Mouse (Mus musculus): ENCODE data around the gene Mmp2. TPM values are rescaled to one million over a fixed set of nuclear protein-coding genes. Genes with fewer than 3 reads are reported as not detected.
"Not testable (repeated sequence)": the region's sequence is repeated elsewhere in the genome, so short reads cannot be mapped to it uniquely, and the experiment has no call there.

The Mmp2 gene
- total RNA-seq, 1 experiment: 54.8 TPM

DNA sequence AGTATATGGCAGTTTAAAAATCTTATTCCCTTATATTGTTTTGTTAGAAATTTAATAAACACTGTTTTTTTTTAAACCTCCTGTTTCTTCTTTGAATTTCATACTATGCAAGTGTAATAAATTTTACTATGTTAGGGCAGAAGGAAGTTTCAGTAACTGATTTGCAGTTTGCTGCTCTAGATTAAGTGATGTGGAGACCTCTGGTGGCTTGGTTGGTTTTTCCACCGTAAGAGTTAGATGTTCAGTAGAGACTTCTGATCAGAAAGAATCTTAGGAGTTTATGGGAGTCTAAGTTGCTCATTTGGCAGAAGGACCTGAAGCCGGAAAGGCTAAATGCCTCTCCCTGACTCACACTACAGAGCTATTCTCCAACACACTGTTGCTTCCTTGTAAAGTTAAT lies 56.7 kb downstream of the Mmp2 start:
- Histone ChIP-seq H3K27ac (ENCODE audit: insufficient read depth, low read depth, low read length, poor library complexity, severe bottlenecking) (no peak overlapping the region), H3K9me3 (ENCODE audit: control insufficient read depth, insufficient read depth, low read depth, low read length) (no peaks in the 10 kb centered on the region), H3K36me3 (ENCODE audit: control insufficient read depth, insufficient read depth, low read length, poor library complexity, severe bottlenecking) (no peaks in the 10 kb centered on the region), H3K4me1 (ENCODE audit: control insufficient read depth in 2 of 2, insufficient read depth in 2 of 2, low read length in 2 of 2, poor library complexity in 1 of 2) (peaks cover 2 to 4% of the 10 kb centered on the region in 2 experiments; a peak in 2 of 4 replicates), H3K9ac (ENCODE audit: insufficient read depth, low read depth, low read length, poor library complexity, severe bottlenecking) (no peak overlapping the region), H3K4me3 (ENCODE audit: insufficient read depth in 1 of 2, low read depth in 1 of 2, low read length in 2 of 2, poor library complexity in 1 of 2, severe bottlenecking in 1 of 2) (no peak overlapping the region)
- in situ Hi-C loops (cut with MboI; ENCODE audit: low sequenced_read_pairs in 2 of 2, unreplicated experiment in 2 of 2): no loop called here
- TF ChIP-seq MAFK (IDR thresholded peaks at IDR 0.05; ENCODE audit: insufficient read depth, low read depth, low read length): no peak
- no peak for TF ChIP-seq CHD2 (IDR thresholded peaks at IDR 0.05; ENCODE audit: low read depth, low read length)
- TF ChIP-seq HCFC1 (IDR thresholded peaks at IDR 0.05; ENCODE audit: borderline replicate concordance, insufficient read depth, low read length): no peak
- no peak for TF ChIP-seq ZC3H11A (IDR thresholded peaks at IDR 0.05; ENCODE audit: borderline replicate concordance, low read depth, low read length)
- TF ChIP-seq ZNF384 (IDR thresholded peaks at IDR 0.05; ENCODE audit: low read depth, low read length): no peak
- no peak for DNase-seq (ENCODE audit: low read depth, low spot score)

- H3K9ac ChIP-seq (ENCODE audit: insufficient read depth, low read depth, low read length, poor library complexity, severe bottlenecking); in situ Hi-C loops (cut with MboI; ENCODE audit: low sequenced_read_pairs in 2 of 2, unreplicated experiment in 2 of 2); H3K36me3 ChIP-seq (ENCODE audit: control insufficient read depth, insufficient read depth, low read length, poor library complexity, severe bottlenecking); H3K27ac ChIP-seq (ENCODE audit: insufficient read depth, low read depth, low read length, poor library complexity, severe bottlenecking); H3K4me1 ChIP-seq (ENCODE audit: control insufficient read depth in 2 of 2, insufficient read depth in 2 of 2, low read length in 2 of 2, poor library complexity in 1 of 2); H3K9me3 ChIP-seq (ENCODE audit: control insufficient read depth, insufficient read depth, low read depth, low read length); H3K4me3 ChIP-seq (ENCODE audit: insufficient read depth in 1 of 2, low read depth in 1 of 2, low read length in 2 of 2, poor library complexity in 1 of 2, severe bottlenecking in 1 of 2): not testable (repeated sequence)
- peak; percentile 51 for DNase-seq (ENCODE audit: low read depth, low spot score)
Observed at GRCm38 (mm10) chr8:92892216-92892615, 65.1 kb downstream of the Mmp2 start.

GRCm38 (mm10) chr8:92893870-92894269 lies 66.8 kb downstream of the Mmp2 start:
- Histone ChIP-seq H3K9ac (ENCODE audit: insufficient read depth, low read depth, low read length, poor library complexity, severe bottlenecking) (no peak overlapping the region), H3K9me3 (ENCODE audit: control insufficient read depth, insufficient read depth, low read depth, low read length) (no peaks in the 10 kb centered on the region), H3K4me1 (ENCODE audit: control insufficient read depth in 2 of 2, insufficient read depth in 2 of 2, low read length in 2 of 2, poor library complexity in 1 of 2) (no peaks in the 10 kb centered on the region), H3K27ac (ENCODE audit: insufficient read depth, low read depth, low read length, poor library complexity, severe bottlenecking) (no peak overlapping the region), H3K36me3 (ENCODE audit: control insufficient read depth, insufficient read depth, low read length, poor library complexity, severe bottlenecking) (no peaks in the 10 kb centered on the region; the same call in 1 of the 2 replicates), H3K4me3 (ENCODE audit: insufficient read depth in 1 of 2, low read depth in 1 of 2, low read length in 2 of 2, poor library complexity in 1 of 2, severe bottlenecking in 1 of 2) (no peak overlapping the region)
- DNase-seq (ENCODE audit: low read depth, low spot score): no peak
- no peak for TF ChIP-seq ZNF384 (IDR thresholded peaks at IDR 0.05; ENCODE audit: low read depth, low read length)
- no peak for TF ChIP-seq ZC3H11A (IDR thresholded peaks at IDR 0.05; ENCODE audit: borderline replicate concordance, low read depth, low read length)
- TF ChIP-seq MAFK (IDR thresholded peaks at IDR 0.05; ENCODE audit: insufficient read depth, low read depth, low read length): no peak
- TF ChIP-seq HCFC1 (IDR thresholded peaks at IDR 0.05; ENCODE audit: borderline replicate concordance, insufficient read depth, low read length): no peak
- in situ Hi-C loops (cut with MboI; ENCODE audit: low sequenced_read_pairs in 2 of 2, unreplicated experiment in 2 of 2): no loop called here

DNA sequence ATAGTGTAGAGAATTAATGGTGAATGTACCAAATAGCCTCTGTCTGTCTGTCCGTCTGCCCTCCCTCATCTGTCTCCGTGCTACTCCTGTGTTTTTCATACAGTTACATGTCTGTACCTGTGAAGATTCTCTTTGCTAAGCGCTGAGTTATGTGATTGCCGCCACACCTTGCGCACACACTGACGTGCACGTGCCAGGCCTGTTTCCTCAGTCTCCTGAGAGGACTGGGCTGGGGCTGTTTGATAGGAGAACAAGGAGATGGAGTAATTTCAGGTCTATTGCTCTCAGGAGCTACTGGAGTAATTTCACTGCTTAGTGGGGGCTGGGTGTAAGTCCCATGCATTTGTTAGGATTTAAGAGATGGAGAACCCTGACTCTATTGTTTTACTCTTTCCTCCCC lies 68.0 kb downstream of the Mmp2 start:
- Histone ChIP-seq H3K9ac (ENCODE audit: insufficient read depth, low read depth, low read length, poor library complexity, severe bottlenecking) (no peak overlapping the region), H3K4me1 (ENCODE audit: control insufficient read depth in 2 of 2, insufficient read depth in 2 of 2, low read length in 2 of 2, poor library complexity in 1 of 2) (no peaks in the 10 kb centered on the region), H3K36me3 (ENCODE audit: control insufficient read depth, insufficient read depth, low read length, poor library complexity, severe bottlenecking) (no peaks in the 10 kb centered on the region), H3K4me3 (ENCODE audit: insufficient read depth in 1 of 2, low read depth in 1 of 2, low read length in 2 of 2, poor library complexity in 1 of 2, severe bottlenecking in 1 of 2) (no peak overlapping the region), H3K9me3 (ENCODE audit: control insufficient read depth, insufficient read depth, low read depth, low read length) (no peaks in the 10 kb centered on the region), H3K27ac (ENCODE audit: insufficient read depth, low read depth, low read length, poor library complexity, severe bottlenecking) (no peak overlapping the region)
- in situ Hi-C loops (cut with MboI; ENCODE audit: low sequenced_read_pairs in 2 of 2, unreplicated experiment in 2 of 2): no loop called here
- TF ChIP-seq ZNF384 (IDR thresholded peaks at IDR 0.05; ENCODE audit: low read depth, low read length): no peak
- TF ChIP-seq MAFK (IDR thresholded peaks at IDR 0.05; ENCODE audit: insufficient read depth, low read depth, low read length): no peak
- no peak for TF ChIP-seq ZC3H11A (IDR thresholded peaks at IDR 0.05; ENCODE audit: borderline replicate concordance, low read depth, low read length)
- TF ChIP-seq CHD2 (IDR thresholded peaks at IDR 0.05; ENCODE audit: low read depth, low read length): no peak
- TF ChIP-seq HCFC1 (IDR thresholded peaks at IDR 0.05; ENCODE audit: borderline replicate concordance, insufficient read depth, low read length): no peak
- no peak for DNase-seq (ENCODE audit: low read depth, low spot score)

GRCm38 (mm10) chr8:92896056-92896455 lies 69.0 kb downstream of the Mmp2 start:
- Histone ChIP-seq H3K27ac (ENCODE audit: insufficient read depth, low read depth, low read length, poor library complexity, severe bottlenecking) (no peak overlapping the region), H3K9me3 (ENCODE audit: control insufficient read depth, insufficient read depth, low read depth, low read length) (no peaks in the 10 kb centered on the region), H3K4me3 (ENCODE audit: insufficient read depth in 1 of 2, low read depth in 1 of 2, low read length in 2 of 2, poor library complexity in 1 of 2, severe bottlenecking in 1 of 2) (no peak overlapping the region), H3K9ac (ENCODE audit: insufficient read depth, low read depth, low read length, poor library complexity, severe bottlenecking) (no peak overlapping the region), H3K4me1 (ENCODE audit: control insufficient read depth in 2 of 2, insufficient read depth in 2 of 2, low read length in 2 of 2, poor library complexity in 1 of 2) (no peaks in the 10 kb centered on the region), H3K36me3 (ENCODE audit: control insufficient read depth, insufficient read depth, low read length, poor library complexity, severe bottlenecking) (no peaks in the 10 kb centered on the region)
- no peak for DNase-seq (ENCODE audit: low read depth, low spot score)
- in situ Hi-C loops (cut with MboI; ENCODE audit: low sequenced_read_pairs in 2 of 2, unreplicated experiment in 2 of 2): no loop called here
- TF ChIP-seq HCFC1 (IDR thresholded peaks at IDR 0.05; ENCODE audit: borderline replicate concordance, insufficient read depth, low read length) (no peak), ZC3H11A (IDR thresholded peaks at IDR 0.05; ENCODE audit: borderline replicate concordance, low read depth, low read length) (no peak), CHD2 (IDR thresholded peaks at IDR 0.05; ENCODE audit: low read depth, low read length) (no peak), MAFK (IDR thresholded peaks at IDR 0.05; ENCODE audit: insufficient read depth, low read depth, low read length) (no peak), ZNF384 (IDR thresholded peaks at IDR 0.05; ENCODE audit: low read depth, low read length) (no peak)
